Mouse (Mus musculus) midbrain, embryonic 11.5 days (tissue): ENCODE data around the gene Uhrf1bp1l. TPM values are rescaled to one million over a fixed set of nuclear protein-coding genes. Genes with fewer than 3 reads are reported as not detected.

Source experiments
- ATAC-seq: fragments of 200-750 bp; cut with Nextera tagmentation; 2 replicates; pipeline ENCODE4 v1.8.0; 2017; ENCODE audit warnings: moderate TSS enrichment, moderate library complexity; ENCODE audit not compliant: low FRiP score
- DNase-seq: peaks from one replicate; pipeline ENCODE4 v3.0.0; 2015; ENCODE audit warnings: low spot score; ENCODE audit errors: missing footprints
- H3K27ac ChIP-seq: fragments of 300-500 bp; sonication (generic); 2 replicates; pipeline ENCODE4 v1.5.1; 2014; ENCODE audit warnings: low read depth, low read length
- H3K27me3 ChIP-seq: fragments of 300-500 bp; sonication (generic); 2 replicates; pipeline ENCODE4 v1.6.1; 2014; ENCODE audit warnings: mild to moderate bottlenecking, low read length, moderate library complexity, mixed read lengths; ENCODE audit not compliant: control insufficient read depth, insufficient read depth
- H3K36me3 ChIP-seq: fragments of 300-500 bp; sonication (generic); 2 replicates; pipeline ENCODE4 v1.6.1; 2014; ENCODE audit warnings: mild to moderate bottlenecking, low read length, moderate library complexity, mixed read lengths; ENCODE audit not compliant: control insufficient read depth, insufficient read depth
- H3K4me1 ChIP-seq: fragments of 300-500 bp; sonication (generic); 2 replicates; pipeline ENCODE4 v1.6.1; 2014; ENCODE audit warnings: low read length; ENCODE audit not compliant: control insufficient read depth, insufficient read depth
- H3K4me2 ChIP-seq: fragments of 300-500 bp; sonication (generic); 2 replicates; pipeline ENCODE4 v1.6.1; 2014; ENCODE audit warnings: mild to moderate bottlenecking, moderate library complexity
- H3K4me3 ChIP-seq: fragments of 300-500 bp; sonication (generic); 2 replicates; pipeline ENCODE4 v1.5.1; 2014; ENCODE audit warnings: low read depth, low read length
- H3K9ac ChIP-seq: fragments of 300-500 bp; sonication (generic); 2 replicates; pipeline ENCODE4 v1.6.1; 2014; ENCODE audit warnings: low read length
- H3K9me3 ChIP-seq: fragments of 300-500 bp; sonication (generic); 2 replicates; pipeline ENCODE4 v1.6.1; 2016; ENCODE audit warnings: low read length; ENCODE audit not compliant: control insufficient read depth
- WGBS: fragments of 180-500 bp; shearing (Covaris S2); extraction: QIAGEN DNeasy Blood & Tissue Kit; methylation state at CpG from one replicate; pipeline ENCODE4 v1.1.7; 2014; 5-methylcytosine and 5-hydroxymethylcytosine counted together
- polyA plus RNA-seq: library from polyadenylated mRNA; unstranded; fragments of >200 nt; fragmentation: Nextera tagmentation; extraction: Ambion mirVana; gene quantifications from 2 replicates; pipeline ENCODE4 v1.2.1, GENCODE M21; 2014

Gene Uhrf1bp1l
- polyA plus RNA-seq, 1 experiment from 2014 or later: 28.8 TPM

GRCm38 (mm10) chr10:89794121-89794520 is 49.3 kb downstream of the Uhrf1bp1l start:
- no peak overlapping the region for H3K4me3 ChIP-seq
- H3K27me3 ChIP-seq: no peaks in the 10 kb centered on the region
- no peaks in the 10 kb centered on the region for H3K9me3 ChIP-seq
- no peak overlapping the region for H3K9ac ChIP-seq
- H3K27ac ChIP-seq: no peak overlapping the region
- DNase-seq: no peak
- H3K36me3 ChIP-seq: no peaks in the 10 kb centered on the region
- no peaks in the 10 kb centered on the region for H3K4me1 ChIP-seq
- 92% methylated on average over 6 of the region's 6 CpGs for WGBS
- ATAC-seq: no peak
- H3K4me2 ChIP-seq: no peak overlapping the region

GRCm38 (mm10) chr10:89819146-89819545 is 74.4 kb downstream of the Uhrf1bp1l start:
- ATAC-seq (no peak), DNase-seq (no peak)
- WGBS: 90% methylated on average over 4 of the region's 4 CpGs
- no peaks in the 10 kb centered on the region for H3K27me3 ChIP-seq
- H3K27ac ChIP-seq: no peak overlapping the region
- no peak overlapping the region for H3K4me3 ChIP-seq
- no peaks in the 10 kb centered on the region for H3K4me1 ChIP-seq
- no peaks in the 10 kb centered on the region for H3K9me3 ChIP-seq
- no peak overlapping the region for H3K4me2 ChIP-seq
- H3K36me3 ChIP-seq: peaks cover 2% of the 10 kb centered on the region; the same call in 1 of the 2 replicates
- H3K9ac ChIP-seq: no peak overlapping the region

GRCm38 (mm10) chr10:89823906-89824305 is 79.1 kb downstream of the Uhrf1bp1l start:
- 38% methylated on average over 2 of the region's 2 CpGs for whole genome bisulfite sequencing

GRCm38 (mm10) chr10:89826896-89827295 is 82.1 kb downstream of the Uhrf1bp1l start:
- H3K27me3 ChIP-seq: no peaks in the 10 kb centered on the region
- no peak overlapping the region for H3K27ac ChIP-seq
- H3K4me3 ChIP-seq: no peak overlapping the region
- H3K9me3 ChIP-seq: no peaks in the 10 kb centered on the region
- H3K4me2 ChIP-seq: no peak overlapping the region
- DNase-seq: no peak
- no peak for ATAC-seq
- no peaks in the 10 kb centered on the region for H3K4me1 ChIP-seq
- H3K36me3 ChIP-seq: no peaks in the 10 kb centered on the region
- WGBS: 72% methylated on average over 3 of the region's 3 CpGs
- no peak overlapping the region for H3K9ac ChIP-seq

More at GRCm38 (mm10) chr10:89823906-89824305, 79.1 kb downstream of the Uhrf1bp1l start:
- no peak overlapping the region for H3K9ac ChIP-seq
- no peak overlapping the region for H3K4me3 ChIP-seq
- H3K4me2 ChIP-seq: no peak overlapping the region
- no peaks in the 10 kb centered on the region for H3K27me3 ChIP-seq
- ATAC-seq: peak; percentile 38; the same call in 1 of the 2 replicates
- no peaks in the 10 kb centered on the region for H3K4me1 ChIP-seq
- no peaks in the 10 kb centered on the region for H3K9me3 ChIP-seq
- no peak overlapping the region for H3K27ac ChIP-seq
- DNase-seq: no peak
- no peaks in the 10 kb centered on the region for H3K36me3 ChIP-seq

- Histone ChIP-seq H3K4me1 (no peaks in the 10 kb centered on the region), H3K4me2 (no peak overlapping the region), H3K27ac (no peak overlapping the region), H3K36me3 (no peaks in the 10 kb centered on the region), H3K4me3 (no peak overlapping the region), H3K27me3 (no peaks in the 10 kb centered on the region), H3K9ac (no peak overlapping the region), H3K9me3 (no peaks in the 10 kb centered on the region)
- ATAC-seq (no peak), DNase-seq (no peak)
- WGBS: 81% methylated on average over 4 of the region's 4 CpGs
These were observed 87.5 kb downstream of the Uhrf1bp1l start for GRCm38 (mm10) chr10:89832334-89832733.

GRCm38 (mm10) chr10:89833166-89833565 is 88.4 kb downstream of the Uhrf1bp1l start:
- Histone ChIP-seq H3K36me3 (no peaks in the 10 kb centered on the region), H3K9me3 (no peaks in the 10 kb centered on the region), H3K4me2 (no peak overlapping the region), H3K27ac (no peak overlapping the region), H3K4me1 (no peaks in the 10 kb centered on the region), H3K27me3 (no peaks in the 10 kb centered on the region), H3K4me3 (no peak overlapping the region), H3K9ac (no peak overlapping the region)
- 88% methylated on average over 10 of the region's 10 CpGs for WGBS
- ATAC-seq (no peak), DNase-seq (no peak)

- DNase-seq (no peak), ATAC-seq (no peak)
- Histone ChIP-seq H3K9ac (no peak overlapping the region), H3K4me3 (no peak overlapping the region), H3K4me1 (no peaks in the 10 kb centered on the region), H3K36me3 (no peaks in the 10 kb centered on the region), H3K9me3 (no peaks in the 10 kb centered on the region), H3K27me3 (no peaks in the 10 kb centered on the region), H3K4me2 (no peak overlapping the region), H3K27ac (no peak overlapping the region)
- 53% methylated on average over 3 of the region's 3 CpGs for WGBS
These were observed 92.7 kb downstream of the Uhrf1bp1l start for GRCm38 (mm10) chr10:89837476-89837875.

GRCm38 (mm10) chr10:89838834-89839233 is 94.0 kb downstream of the Uhrf1bp1l start:
- H3K4me2 ChIP-seq: no peak overlapping the region
- H3K27me3 ChIP-seq: no peaks in the 10 kb centered on the region
- 82% methylated on average over 3 of the region's 3 CpGs for WGBS
- no peaks in the 10 kb centered on the region for H3K9me3 ChIP-seq
- no peak for ATAC-seq
- H3K4me3 ChIP-seq: no peak overlapping the region
- H3K36me3 ChIP-seq: no peaks in the 10 kb centered on the region
- DNase-seq: no peak
- no peak overlapping the region for H3K9ac ChIP-seq
- H3K4me1 ChIP-seq: no peaks in the 10 kb centered on the region
- H3K27ac ChIP-seq: no peak overlapping the region

- H3K27ac ChIP-seq: no peak overlapping the region
- DNase-seq: no peak
- H3K27me3 ChIP-seq: no peaks in the 10 kb centered on the region
- no peak overlapping the region for H3K4me3 ChIP-seq
- WGBS: 92% methylated on average over 6 of the region's 6 CpGs
- ATAC-seq: no peak
- no peak overlapping the region for H3K4me2 ChIP-seq
- H3K9me3 ChIP-seq: no peaks in the 10 kb centered on the region
- no peaks in the 10 kb centered on the region for H3K4me1 ChIP-seq
- no peak overlapping the region for H3K9ac ChIP-seq
- H3K36me3 ChIP-seq: no peaks in the 10 kb centered on the region
These were observed 106.2 kb downstream of the Uhrf1bp1l start for GRCm38 (mm10) chr10:89850951-89851350.
